Mouse (Mus musculus) G1E (cell line): ENCODE measurements around the gene L1cam.

Experiments used
- CTCF ChIP-seq: IDR thresholded peaks from 2 replicates; pipeline ENCODE4 v1.5.1; 2012; ENCODE audit warnings: low read depth, low read length, inconsistent platforms, mixed read lengths
- TAL1 ChIP-seq: conservative IDR thresholded peaks from 2 replicates; pipeline ENCODE4 v1.6.1; 2012; ENCODE audit warnings: low read depth, low read length, inconsistent platforms, mixed read lengths

DNA sequence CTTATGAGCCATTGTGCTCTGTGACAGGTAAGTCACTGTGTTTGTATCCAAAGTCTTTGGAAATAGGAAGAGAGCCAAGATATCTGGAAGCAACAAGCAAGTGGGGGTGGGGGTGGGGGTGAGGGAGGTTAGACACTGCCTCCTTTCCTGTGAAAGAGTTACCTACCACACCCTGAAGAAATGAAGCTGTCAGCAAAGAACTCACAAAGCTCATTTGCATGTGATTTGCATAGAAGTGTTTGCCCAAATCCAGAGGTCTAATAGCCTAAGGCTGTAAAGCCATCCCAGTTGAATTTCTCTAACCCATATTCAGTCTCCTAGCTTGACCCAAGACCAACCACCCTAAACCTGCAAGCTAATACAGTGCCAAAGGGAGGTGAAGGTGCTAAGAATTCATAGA, 14.5 kb upstream of the L1cam start:
- TF ChIP-seq CTCF, result no peak
- no peak for TF ChIP-seq TAL1
